Mouse (Mus musculus) thymus, adult 2 months (tissue): Measurements from ENCODE around the gene Mmel1.

Experiments used
- CTCF ChIP-seq: fragments of 200-500 bp; IDR thresholded peaks from 2 replicates; pipeline ENCODE4 v1.5.1; 2012; ENCODE audit warnings: mild to moderate bottlenecking, control low read depth, low read length, moderate library complexity, borderline replicate concordance; ENCODE audit not compliant: control insufficient read depth, poor library complexity, insufficient read depth; ENCODE audit errors: extremely low read depth
- POLR2A ChIP-seq: fragments of 200-500 bp; IDR thresholded peaks from 2 replicates; pipeline ENCODE4 v1.6.1; 2012; ENCODE audit warnings: mild to moderate bottlenecking, low read length, control low read depth, moderate library complexity; ENCODE audit not compliant: control insufficient read depth, poor library complexity, insufficient read depth; ENCODE audit errors: extremely low read depth

GRCm38 (mm10) chr4:154852696-154853095, 16.7 kb upstream of the Mmel1 start:
- TF ChIP-seq CTCF: no peak
- TF ChIP-seq POLR2A: no peak
